Mouse (Mus musculus) cerebellum, postnatal 14 days (tissue): Measurements from ENCODE around the gene Hoxa4.

ENCODE experiments used
- DNase-seq, 2 experiments: peaks; one replicate each; pipeline ENCODE4 v3.0.0; 2021; ENCODE audit warnings: mixed read lengths in 2 of 2

The Hoxa4 gene

DNA sequence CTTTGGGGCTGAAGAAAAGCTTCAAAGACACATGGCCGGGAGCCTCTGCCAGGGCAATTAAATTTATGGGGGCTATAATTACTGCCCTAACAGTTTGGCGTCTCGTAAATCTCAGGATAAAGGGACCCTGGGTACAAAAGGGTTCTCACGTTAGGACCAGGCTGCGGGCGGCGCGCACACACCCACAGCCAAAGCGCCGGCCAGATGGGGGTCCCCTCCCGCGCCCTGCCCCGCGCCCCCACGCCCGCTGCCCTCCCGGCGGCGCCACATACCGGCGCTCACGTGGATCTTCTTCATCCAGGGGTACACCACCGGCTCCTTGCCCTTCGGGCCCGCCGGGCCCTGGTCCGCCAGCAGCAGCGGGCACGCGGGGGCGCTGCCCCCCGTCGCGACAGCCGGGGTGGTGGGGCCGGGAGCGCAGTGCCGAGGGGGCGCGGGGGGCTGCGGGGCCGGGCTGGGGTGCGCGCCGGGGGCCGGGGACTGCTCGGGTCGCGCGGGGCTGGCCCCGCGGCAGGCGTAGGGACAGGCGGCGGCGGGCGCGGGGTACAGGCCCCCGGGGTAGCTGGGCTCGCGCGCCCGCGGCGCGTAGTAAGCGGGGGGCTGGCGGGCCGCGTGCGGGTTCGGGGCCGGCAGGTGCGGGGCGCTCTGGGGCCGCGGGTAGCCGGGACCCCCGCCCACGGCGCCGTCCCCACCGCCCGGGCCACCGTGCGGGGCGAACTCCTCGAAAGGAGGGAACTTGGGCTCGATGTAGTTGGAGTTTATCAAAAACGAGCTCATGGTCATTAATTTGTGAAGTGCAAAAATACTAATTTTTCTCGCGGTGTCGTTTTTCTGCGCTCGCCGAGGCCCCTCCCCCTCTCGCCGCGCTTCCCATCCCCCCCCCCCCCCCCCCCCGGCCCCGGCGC is at the start of gene Hoxa4:
Hoxa4 (minus strand) TSS at position 848 of the 905 bp plus-strand sequence.
- no peak for DNase-seq

DNA sequence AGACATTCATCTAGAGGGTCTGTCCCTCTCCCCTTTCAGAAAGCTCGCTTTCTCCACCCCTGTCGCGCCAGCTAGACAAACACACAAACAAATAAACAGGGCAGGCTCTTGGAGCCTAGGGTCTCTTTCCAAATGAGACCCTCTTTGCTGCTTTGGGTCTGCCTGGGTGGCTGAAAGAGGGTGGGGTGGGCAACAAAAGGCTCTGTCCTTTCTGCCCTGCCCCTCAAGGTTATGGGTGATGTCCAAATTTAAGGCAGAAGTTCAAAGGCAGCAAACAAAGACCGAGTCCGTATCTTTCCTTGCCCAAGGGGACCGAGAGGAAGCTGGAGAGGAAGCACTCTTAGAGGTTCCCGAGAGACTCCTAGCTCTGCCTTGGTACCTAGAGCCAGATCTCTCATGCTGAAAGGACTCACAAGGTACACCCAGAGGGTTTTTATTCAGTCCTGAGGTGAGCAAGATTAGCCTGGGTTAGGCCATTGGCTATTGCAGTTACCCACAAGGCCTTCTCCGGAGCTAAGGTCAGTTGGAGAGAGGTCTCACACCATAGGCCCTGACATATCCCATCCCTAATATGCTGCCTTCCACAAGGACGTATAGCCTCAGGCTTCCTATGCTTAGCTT is 49.6 kb upstream of the Hoxa4 start:
- no peak for DNase-seq

DNA sequence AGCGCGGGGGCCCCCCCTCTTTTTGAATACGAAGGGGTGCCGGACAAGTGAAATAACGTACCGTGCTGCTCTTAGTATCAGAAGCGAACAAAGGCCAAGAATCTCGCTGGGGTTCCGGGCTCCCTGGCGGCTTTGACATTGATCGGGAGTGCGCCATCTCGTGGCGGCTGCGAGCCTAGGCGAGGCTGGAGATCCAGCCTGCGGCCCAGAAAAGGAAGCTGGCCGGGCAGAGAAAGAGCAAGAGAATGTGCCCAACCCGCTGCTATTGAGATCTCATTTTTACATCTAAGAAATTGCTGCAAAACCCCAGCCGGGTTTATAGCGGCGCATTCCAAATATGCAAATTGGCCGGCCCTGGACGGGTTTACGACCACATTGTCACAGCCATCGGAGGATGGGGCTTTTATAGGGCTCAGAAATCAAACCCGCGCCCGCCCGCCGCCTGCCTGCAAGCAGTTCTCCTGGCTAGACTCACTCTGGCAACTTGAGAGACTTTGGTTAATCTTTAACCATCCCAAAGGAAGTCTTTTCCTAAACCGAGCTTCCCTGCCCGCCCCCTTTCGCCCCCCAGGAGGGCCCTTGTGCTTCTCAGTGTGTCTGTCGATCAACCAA is 48.9 kb upstream of the Hoxa4 start, which contains the start of gene Hoxa10:
Hoxa10 (minus strand) TSS at position 466 of the 612 bp plus-strand sequence.
- DNase-seq: peak in 1 of 2 experiments; percentile 73

DNA sequence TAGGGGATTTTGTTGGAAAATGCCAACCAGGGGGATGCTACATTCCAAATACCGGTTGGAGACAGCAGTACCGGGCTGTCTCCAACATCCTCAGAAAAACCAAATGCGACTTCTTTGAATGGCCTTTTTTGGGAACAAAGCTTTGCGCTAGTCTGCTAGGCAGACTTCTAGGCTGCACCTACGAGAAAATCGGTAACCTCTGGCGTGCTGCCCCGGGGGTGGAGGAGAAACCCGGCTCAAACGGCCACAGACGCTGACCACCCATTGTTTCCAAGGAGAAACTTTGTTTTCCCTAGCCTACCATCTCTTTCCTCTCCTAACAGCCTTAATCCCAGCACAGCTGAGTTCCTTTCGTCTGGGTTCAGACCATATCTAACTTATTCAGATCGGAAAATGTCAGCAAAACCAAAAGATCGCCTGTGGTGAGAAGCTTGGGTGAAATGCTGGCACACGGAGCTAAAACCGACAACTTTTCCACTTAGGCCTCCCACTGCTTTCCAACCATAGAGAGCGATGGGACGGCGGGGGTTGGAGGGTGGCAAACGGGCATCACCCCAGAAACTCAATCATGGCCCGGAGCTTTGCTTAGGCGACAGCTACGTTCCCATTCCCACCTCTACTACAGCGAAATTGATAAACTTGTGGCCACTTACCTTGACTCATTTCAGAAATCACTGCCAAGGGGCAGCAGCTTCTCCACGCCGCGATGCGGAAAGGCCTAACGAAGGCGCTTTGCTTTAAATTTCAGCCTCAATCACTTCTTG is 48.3 kb upstream of the Hoxa4 start:
- peak in 1 of 2 experiments; percentile 29 for DNase-seq

DNA sequence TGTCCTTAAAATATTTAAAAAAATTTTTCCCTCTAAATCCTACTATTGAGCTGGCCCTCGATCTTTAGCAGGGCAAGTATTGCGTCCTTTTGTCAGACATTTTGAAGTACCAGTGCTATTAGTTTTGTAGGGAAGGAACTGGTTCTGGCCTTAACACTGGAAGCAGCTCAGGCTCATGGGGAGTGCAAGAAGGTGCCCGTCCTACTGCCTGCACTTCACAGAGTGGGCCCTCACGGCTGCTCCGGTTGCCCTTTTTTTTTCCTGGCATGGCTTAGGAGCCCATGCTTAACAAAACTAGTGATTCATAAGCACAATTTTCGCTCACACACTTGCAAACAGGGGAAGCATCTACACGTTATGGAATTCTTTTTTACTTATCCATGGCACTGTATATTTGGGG is 47.4 kb upstream of the Hoxa4 start:
- DNase-seq: no peak

DNA sequence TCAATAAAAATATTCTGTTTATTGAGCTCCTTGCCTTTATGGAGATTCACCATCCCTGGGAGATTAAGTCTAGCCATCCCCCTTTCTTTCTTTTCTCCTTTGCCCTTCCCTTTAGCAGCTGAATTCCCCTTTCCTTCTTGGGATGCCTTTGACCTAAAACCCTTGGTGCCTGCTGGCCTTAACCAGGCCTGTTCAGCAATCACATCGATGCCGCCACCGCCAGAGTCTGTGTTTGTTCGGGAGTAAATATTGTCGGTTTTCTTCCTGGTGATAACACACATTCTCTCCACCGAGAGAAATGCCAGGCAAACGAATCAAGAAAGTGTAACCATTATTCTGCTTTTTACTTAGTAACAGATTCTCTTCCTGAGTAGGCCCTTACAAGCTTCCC is 46.6 kb upstream of the Hoxa4 start:
- no peak for DNase-seq

DNA sequence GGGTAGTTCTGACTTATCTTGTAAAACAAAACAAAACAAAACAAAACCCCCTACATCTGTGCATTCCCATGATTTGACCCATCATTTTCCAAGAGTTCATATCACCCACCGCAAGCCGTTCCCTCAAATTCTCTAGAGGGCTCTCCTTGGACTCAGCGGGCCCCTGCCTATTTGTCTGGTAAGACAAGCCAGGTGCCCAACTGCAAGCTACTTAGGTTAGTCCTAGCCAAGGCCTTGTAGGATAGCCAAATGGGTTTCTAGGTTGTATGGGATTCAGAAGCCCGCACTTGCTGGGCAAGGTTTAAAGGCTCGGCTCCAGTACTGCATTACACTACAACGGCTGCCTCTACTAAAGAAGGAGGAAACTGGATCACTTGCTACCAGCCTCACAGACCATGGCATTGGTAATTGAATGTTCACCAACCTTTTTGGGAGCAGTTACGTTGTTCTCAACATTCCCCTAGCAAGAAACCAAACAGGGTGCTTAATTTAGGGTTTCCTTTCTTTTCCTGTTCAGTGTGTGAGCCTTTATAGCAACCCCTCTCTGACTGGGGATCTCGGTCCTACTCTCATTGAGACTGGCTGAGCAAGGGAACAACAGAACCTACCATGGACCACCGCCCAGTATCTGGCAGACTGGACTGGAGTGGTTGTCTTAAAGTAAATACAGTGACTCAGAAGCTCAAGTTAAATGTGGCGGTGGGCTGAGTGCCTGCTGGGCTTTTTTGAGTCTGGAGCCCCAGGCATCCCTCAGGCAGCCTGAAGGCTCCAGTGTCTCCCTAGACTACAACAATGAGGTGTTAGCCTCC is 46.0 kb upstream of the Hoxa4 start:
- no peak for DNase-seq

DNA sequence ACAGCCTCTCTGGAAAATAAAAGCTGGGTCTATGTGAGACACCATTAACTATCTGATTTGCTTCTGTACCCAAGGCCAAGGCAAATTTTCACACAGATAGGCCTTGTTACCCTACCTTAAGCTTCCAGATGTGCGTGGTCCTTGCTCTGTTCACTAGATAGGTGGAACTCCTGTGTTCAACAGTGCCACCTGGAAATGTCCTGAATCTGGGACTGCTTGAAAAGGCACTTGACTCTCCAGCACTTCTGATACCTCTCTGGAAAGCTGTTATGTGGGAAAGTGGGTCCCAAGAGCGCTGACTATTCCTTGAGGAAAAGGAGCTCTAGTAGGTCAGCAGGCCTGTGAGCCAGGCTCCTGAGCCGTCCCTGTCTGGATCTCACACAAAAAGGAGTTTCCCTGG is 45.3 kb upstream of the Hoxa4 start:
- DNase-seq: no peak

DNA sequence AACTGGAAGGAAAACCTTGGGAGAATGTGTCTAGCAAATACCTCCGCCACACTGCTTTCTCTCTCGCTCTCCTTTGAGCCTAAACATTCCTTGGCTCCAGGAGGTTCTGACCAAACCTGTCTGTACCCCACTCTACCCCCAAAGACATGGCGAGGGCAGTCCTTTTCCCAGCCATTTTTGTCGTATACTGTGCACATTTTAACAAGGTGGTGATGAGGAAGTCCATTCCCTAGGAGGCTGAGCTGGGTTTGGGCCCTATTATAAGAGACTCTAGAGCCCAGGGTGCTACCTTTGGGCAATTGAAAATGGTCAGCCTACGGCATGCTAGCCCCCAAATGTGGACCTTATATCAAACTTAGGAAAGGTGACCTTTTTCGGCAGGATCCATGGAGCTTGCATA is 44.3 kb upstream of the Hoxa4 start:
- DNase-seq: no peak

DNA sequence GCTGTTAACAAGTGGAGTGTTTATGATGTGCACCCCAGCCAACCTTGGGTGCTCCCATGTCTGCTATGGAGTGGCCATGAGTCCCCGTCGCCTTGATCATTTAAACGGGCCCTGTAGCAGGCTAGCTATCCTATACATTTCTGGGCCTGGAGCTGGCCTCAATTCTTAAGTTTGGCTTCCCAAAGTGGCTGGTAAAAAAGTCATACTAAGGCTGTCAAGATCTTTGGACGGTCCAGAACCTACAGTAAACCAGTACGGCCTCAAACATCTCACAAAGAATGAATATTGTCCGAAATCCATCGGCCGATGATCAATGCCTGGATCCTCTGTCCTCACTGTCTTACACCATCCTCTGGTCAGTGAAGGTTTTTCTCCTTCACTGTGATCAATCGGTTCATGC is 43.7 kb upstream of the Hoxa4 start:
- no peak for DNase-seq

DNA sequence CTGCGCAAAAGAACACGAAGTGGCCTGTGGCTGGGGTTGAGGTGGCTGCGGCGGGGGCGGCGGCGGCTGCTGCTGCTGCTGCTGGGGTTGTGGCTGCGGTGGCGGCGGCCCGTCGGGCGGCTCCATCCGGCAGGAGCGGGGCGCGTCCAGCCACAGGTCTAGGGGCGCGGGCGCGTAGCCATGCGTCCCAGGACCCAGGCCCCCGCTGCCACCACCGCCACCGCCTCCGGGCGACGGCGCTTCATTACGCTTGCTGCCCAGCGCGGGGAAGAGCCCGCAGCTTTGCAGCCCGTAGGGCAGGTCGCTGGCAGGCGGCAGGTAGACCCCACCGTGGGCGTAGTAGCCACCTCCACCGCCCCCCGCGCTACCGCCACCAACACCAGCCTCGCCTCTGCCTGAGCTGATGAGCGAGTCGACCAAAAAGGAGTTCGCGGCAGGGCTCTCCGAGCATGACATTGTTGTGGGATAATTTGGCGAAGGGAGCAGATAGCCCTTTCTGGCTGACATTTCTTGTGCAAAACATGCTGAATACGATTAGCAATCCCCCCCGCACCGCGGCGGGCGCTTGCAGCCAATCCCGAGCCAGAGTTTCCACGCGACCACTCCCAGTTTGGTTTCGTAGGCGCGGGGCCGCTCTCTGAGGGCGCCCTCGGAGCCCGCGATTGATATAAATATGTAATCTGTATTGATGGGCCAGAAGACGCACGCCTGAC is 43.0 kb upstream of the Hoxa4 start:
- DNase-seq: no peak

DNA sequence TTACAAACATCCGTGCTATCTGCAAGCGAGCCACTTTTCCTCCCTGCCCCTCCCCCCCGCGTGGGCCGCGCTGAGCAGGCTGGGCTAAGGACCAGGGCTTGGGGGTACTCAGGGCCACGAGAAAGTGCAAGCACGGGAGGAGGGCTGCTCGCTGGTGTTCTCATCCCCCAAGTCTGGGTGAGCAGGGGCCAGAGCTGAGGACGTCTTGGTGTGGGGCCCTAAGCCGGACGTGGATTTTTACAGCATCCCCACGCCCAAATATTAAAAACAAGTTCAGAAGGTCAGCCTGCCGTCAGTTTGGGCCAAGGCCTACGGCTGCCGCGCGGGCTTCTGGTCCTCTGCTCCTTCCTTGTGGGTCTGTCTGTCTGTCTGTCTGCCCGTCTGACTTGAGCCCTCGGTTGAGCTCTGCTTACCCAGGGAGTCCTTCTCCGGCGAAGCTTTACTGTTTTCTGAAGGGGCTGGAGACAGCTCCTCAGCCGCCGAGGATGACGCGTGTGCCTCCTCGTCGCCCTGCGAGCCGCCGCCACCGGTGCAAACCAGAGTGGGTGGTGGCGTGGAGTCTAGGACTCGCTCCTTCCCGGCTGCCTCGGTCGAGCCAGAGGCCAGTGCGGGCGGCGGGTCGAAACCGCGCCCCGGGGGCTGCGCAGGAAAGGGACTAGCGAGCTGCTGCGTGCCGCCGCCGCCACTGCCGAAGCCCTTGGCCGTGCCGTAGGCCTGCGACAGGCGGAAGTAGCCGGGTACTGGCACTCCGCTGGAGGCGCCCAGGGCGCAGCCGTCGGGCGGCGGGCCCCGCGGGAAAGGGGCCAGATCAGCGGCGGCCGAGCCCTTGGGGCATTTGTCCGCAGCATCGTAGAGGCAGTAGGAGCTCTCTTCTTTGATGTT is 42.2 kb upstream of the Hoxa4 start:
- no peak for DNase-seq

DNA sequence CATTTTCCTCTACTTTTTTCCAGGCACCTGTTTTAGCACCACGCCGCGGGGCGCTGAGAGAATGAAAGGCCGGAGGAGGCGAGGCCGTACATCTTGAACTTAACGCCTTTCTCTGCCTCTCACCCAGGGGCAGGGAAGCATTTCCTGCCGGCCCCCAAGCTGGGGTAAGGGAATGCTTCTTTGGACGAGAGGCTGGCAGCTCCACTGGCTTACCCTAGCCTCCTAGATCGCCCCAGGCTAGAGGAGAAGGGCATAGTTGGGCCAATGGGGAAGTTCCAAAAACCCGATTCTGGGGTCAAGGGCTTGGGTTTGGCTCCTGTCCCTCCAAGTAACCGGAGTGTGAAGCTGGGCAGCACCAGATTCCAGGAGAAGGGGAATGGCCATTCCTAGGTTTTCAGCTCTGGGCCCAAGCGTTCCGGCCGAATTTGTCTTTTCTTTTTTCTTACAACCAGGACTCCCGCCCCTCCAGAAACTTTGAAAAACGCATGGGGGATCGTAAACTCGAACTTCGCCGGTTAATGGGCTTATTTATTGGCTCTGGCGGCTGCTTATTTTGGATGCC is 41.5 kb upstream of the Hoxa4 start:
- DNase-seq: no peak

DNA sequence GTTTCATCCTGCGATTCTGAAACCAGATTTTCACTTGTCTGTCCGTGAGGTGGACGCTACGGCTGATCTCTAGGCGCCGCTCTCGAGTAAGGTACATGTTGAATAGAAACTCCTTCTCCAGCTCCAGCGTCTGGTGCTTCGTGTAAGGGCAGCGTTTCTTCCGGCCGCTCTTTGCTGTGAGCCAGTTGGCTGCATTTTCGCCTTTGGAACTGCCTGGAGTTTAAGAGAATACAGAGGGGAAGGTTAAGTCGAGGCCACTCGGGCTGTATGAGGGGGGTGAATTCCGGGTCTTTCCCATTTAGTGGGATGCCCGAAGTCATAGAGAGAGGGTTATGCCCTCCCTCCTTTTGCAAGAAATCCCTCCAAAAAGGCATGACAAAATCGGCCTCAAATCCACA is 41.0 kb upstream of the Hoxa4 start:
- DNase-seq: no peak

DNA sequence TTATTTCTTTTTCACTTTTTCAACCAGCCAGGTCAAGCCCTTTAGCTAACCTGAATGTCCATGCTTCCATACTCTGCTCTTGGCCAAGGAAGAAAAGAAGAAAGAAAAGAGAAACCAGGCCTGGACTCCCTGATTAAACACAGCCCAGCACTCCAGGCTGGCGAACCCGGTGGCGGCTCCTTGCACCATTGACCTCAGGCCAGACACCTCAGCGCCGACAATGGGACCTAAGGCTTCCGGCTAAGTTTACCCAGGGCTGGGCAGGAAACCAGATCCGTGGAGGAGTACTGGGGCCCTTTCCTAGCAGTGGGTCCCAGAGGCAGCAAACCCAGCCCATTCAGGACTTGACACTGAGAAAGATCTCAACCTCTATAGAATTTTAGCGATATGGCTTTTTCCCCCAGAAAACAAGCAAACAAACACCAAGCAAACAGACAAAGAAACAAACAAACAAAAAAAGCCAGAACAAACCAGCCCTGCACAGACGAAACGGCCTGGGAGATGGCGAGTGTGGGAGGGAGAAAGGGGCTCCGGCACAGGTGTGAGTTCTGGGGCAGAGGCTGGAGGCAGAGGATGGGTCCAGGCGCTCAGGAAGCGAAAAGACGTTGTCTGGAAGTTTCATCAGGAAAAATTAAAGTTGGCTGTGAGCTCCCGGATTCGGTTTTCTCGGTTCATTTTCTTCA is 40.5 kb upstream of the Hoxa4 start:
- DNase-seq: no peak

DNA sequence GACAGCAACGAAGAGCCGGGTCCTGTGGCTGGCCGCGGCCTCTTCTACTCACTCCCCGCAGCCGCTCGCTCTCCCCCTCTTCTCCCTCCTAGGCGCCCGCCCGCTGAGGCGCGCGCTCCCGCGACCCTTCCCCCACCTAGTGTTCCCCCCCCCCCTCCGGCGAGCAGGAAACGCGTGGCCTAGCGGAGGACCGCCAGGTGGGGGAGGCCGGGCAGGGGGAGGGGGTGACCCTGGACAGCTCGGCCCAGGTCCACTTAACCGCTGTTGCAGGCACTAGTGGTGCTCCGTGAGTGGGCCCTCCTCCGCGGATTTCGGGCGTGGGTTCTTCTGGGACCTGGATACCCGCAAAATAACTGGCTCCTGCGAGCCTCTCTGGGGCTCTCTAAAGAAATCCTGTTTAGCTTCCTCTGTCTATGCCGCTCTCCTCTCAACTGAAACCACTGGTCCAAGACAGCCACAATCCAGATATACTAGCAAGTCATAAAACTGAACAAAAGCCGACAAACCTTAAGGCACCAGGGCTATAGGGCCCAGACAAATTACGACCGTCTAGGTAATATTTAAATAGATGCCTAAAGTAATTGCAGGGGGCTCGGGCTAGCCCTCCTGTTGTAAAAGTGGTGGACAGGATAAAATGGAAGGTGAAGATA is 39.1 kb upstream of the Hoxa4 start, which contains the start of gene Hoxa9:
Hoxa9 (minus strand) TSS at position 574 of the 650 bp plus-strand sequence.
- DNase-seq: no peak

DNA sequence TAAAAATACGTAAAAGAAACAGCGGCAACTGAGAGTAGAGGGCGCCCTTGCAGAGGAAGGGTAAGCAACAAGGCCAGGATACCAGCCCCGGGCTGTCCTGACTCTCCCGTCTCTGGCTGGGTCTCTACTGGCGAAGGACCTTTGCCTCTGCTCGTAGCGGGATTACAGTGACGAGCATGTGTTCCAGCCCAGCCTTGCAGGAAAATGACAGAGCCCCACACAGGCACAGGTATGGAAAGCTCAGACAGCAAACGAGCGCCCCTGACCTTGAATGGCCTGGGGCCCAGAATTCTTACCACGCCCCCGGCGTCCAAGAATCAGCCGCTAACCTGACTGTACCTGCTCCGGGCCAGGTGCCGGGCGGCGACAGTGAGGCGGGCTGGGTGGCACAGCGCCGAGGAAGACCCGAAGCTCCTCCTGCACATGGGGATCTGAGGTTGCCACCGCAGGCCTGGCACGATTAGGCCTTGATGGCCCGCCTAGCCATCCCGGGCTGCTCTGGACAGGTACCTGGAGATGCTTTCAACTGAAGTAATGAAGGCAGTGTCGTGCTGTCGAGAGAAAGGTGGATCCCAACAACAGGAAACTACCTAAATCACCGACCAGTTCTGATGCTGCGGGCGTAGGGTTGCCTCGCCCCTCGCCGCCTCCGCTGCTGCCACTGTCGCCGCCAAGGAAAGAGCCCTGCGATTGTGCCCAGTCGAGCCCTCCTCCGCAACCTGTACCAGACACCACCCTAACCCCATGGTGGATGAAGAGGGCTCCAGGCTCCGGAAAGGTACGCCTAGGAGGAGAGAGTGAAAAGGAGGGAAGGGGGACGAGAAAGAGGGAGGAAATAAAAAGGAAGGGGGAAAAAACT is 38.2 kb upstream of the Hoxa4 start:
- no peak for DNase-seq
